Mouse (Mus musculus) small intestine, adult 2 months (tissue): ENCODE measurements around the gene Gm20388.

ENCODE experiments used
- CTCF ChIP-seq: fragments of 200-500 bp; IDR thresholded peaks from 2 replicates; pipeline ENCODE4 v1.5.1; 2012; ENCODE audit warnings: low read depth, mild to moderate bottlenecking, control low read depth, inconsistent platforms, low read length, moderate library complexity, mixed read lengths; ENCODE audit not compliant: insufficient replicate concordance, insufficient read length; ENCODE audit errors: extremely low read depth
- POLR2A ChIP-seq: fragments of 200-500 bp; IDR thresholded peaks from 2 replicates; pipeline ENCODE4 v1.6.1; 2012; ENCODE audit warnings: low read depth, mild to moderate bottlenecking, control low read depth, inconsistent platforms, low read length, moderate library complexity

DNA sequence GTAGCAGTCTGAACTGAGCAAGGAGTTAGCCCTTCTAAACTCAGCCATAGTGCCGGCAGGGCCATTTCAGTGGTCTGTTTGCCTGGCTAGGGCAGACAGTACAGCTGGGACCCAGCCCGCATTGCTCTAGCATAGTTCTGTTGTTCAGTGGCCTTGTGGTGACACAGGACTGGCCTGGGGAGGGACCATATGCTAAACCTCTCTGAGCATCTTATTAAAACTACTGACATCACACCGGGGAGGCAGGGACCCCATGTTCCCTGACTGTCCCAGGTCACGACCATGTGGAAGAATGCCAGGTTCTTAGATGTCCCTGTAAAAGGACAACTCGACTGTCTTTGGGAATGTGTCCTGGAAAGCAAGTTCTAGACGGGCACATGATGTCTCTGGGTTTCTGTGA is 1181.5 kb downstream of the Gm20388 start:
- TF ChIP-seq CTCF, result no peak
- TF ChIP-seq POLR2A, result no peak
